Mouse (Mus musculus): ENCODE measurements around the gene Adprhl1. TPM values are rescaled to one million over a fixed set of nuclear protein-coding genes. Genes with fewer than 3 reads are reported as not detected.

The Adprhl1 gene
- polyA plus RNA-seq, 1 experiment = 17.8 TPM

GRCm38 (mm10) chr8:13276941-13277447 lies 23.0 kb upstream of the Adprhl1 start:
- TF ChIP-seq MYOG (IDR thresholded peaks at IDR 0.05; ENCODE audit: control insufficient read depth in 1 of 3, insufficient read depth in 1 of 3, insufficient read length in 2 of 3, low read depth in 2 of 3) = no peak
- TF ChIP-seq MYOD1 (IDR thresholded peaks at IDR 0.05; ENCODE audit: control insufficient read depth in 1 of 3, insufficient read length in 2 of 3, low read depth in 2 of 3) = no peak
- TF ChIP-seq REST (IDR thresholded peaks at IDR 0.05; ENCODE audit: insufficient read depth, insufficient read length) = no peak
- TF ChIP-seq USF1 (IDR thresholded peaks at IDR 0.05; ENCODE audit: low read depth) = no peak
- no peak for TF ChIP-seq CEBPB (IDR thresholded peaks at IDR 0.05; ENCODE audit: insufficient read depth, poor library complexity, severe bottlenecking)
- TF ChIP-seq TCF3 (IDR thresholded peaks at IDR 0.05; ENCODE audit: insufficient read length, low read depth) = no peak
- no peak for TF ChIP-seq SRF (IDR thresholded peaks at IDR 0.05; ENCODE audit: control insufficient read depth, insufficient read length, low read depth)
- TF ChIP-seq TCF12 (IDR thresholded peaks at IDR 0.05; ENCODE audit: insufficient read depth, poor library complexity, severe bottlenecking) = no peak
- TF ChIP-seq MAX (IDR thresholded peaks at IDR 0.05; ENCODE audit: low read depth) = no peak
- no peak for TF ChIP-seq POLR2A (IDR thresholded peaks at IDR 0.05; ENCODE audit: insufficient read length, low read depth)
- TF ChIP-seq E2F4 (IDR thresholded peaks at IDR 0.05; ENCODE audit: insufficient read depth) = no peak
- TF ChIP-seq POLR2AphosphoS2 (IDR thresholded peaks at IDR 0.05; ENCODE audit: insufficient read length, low read depth) = no peak
- H3K4me2 ChIP-seq (ENCODE audit: low read depth) = no peak overlapping the region
- H3K79me2 ChIP-seq (ENCODE audit: control insufficient read depth, insufficient read depth) = no peaks in the 10 kb centered on the region
- no peak overlapping the region for H3ac ChIP-seq (ENCODE audit: control insufficient read depth, insufficient read length)
- H3K4me3 ChIP-seq = no peak overlapping the region
- H3K27me3 ChIP-seq (ENCODE audit: control insufficient read depth, insufficient read depth, insufficient read length) = no peaks in the 10 kb centered on the region
- H3K36me3 ChIP-seq (ENCODE audit: control insufficient read depth, insufficient read depth) = peaks cover 11% of the 10 kb centered on the region

- Histone ChIP-seq H3K4me3 (no peak overlapping the region), H3K36me3 (ENCODE audit: control insufficient read depth, insufficient read depth) (peaks cover 21% of the 10 kb centered on the region), H3K79me2 (ENCODE audit: control insufficient read depth, insufficient read depth) (no peaks in the 10 kb centered on the region), H3ac (ENCODE audit: control insufficient read depth, insufficient read length) (no peak overlapping the region), H3K4me2 (ENCODE audit: low read depth) (no peak overlapping the region), H3K27me3 (ENCODE audit: control insufficient read depth, insufficient read depth, insufficient read length) (no peaks in the 10 kb centered on the region)
- TF ChIP-seq TCF12 (IDR thresholded peaks at IDR 0.05; ENCODE audit: insufficient read depth, poor library complexity, severe bottlenecking) (no peak), POLR2A (IDR thresholded peaks at IDR 0.05; ENCODE audit: insufficient read length, low read depth) (no peak), MYOD1 (IDR thresholded peaks at IDR 0.05; ENCODE audit: control insufficient read depth in 1 of 3, insufficient read length in 2 of 3, low read depth in 2 of 3) (no peak), E2F4 (IDR thresholded peaks at IDR 0.05; ENCODE audit: insufficient read depth) (no peak), TCF3 (IDR thresholded peaks at IDR 0.05; ENCODE audit: insufficient read length, low read depth) (no peak), POLR2AphosphoS2 (IDR thresholded peaks at IDR 0.05; ENCODE audit: insufficient read length, low read depth) (no peak), CEBPB (IDR thresholded peaks at IDR 0.05; ENCODE audit: insufficient read depth, poor library complexity, severe bottlenecking) (no peak), MAX (IDR thresholded peaks at IDR 0.05; ENCODE audit: low read depth) (no peak), SRF (IDR thresholded peaks at IDR 0.05; ENCODE audit: control insufficient read depth, insufficient read length, low read depth) (no peak), USF1 (IDR thresholded peaks at IDR 0.05; ENCODE audit: low read depth) (no peak), REST (IDR thresholded peaks at IDR 0.05; ENCODE audit: insufficient read depth, insufficient read length) (no peak), MYOG (IDR thresholded peaks at IDR 0.05; ENCODE audit: control insufficient read depth in 1 of 3, insufficient read depth in 1 of 3, insufficient read length in 2 of 3, low read depth in 2 of 3) (no peak)
Measured at GRCm38 (mm10) chr8:13272834-13273233, 18.9 kb upstream of the Adprhl1 start.

GRCm38 (mm10) chr8:13267566-13267965 lies 13.6 kb upstream of the Adprhl1 start:
- H3K4me3 ChIP-seq = no peak overlapping the region
- no peak overlapping the region for H3ac ChIP-seq (ENCODE audit: control insufficient read depth, insufficient read length)
- peaks cover 15% of the 10 kb centered on the region for H3K36me3 ChIP-seq (ENCODE audit: control insufficient read depth, insufficient read depth)
- H3K79me2 ChIP-seq (ENCODE audit: control insufficient read depth, insufficient read depth) = no peaks in the 10 kb centered on the region
- no peaks in the 10 kb centered on the region for H3K27me3 ChIP-seq (ENCODE audit: control insufficient read depth, insufficient read depth, insufficient read length)
- H3K4me2 ChIP-seq (ENCODE audit: low read depth) = no peak overlapping the region
- TF ChIP-seq TCF12 (IDR thresholded peaks at IDR 0.05; ENCODE audit: insufficient read depth, poor library complexity, severe bottlenecking) (no peak), CEBPB (IDR thresholded peaks at IDR 0.05; ENCODE audit: insufficient read depth, poor library complexity, severe bottlenecking) (no peak), USF1 (IDR thresholded peaks at IDR 0.05; ENCODE audit: low read depth) (no peak), MYOD1 (IDR thresholded peaks at IDR 0.05; ENCODE audit: control insufficient read depth in 1 of 3, insufficient read length in 2 of 3, low read depth in 2 of 3) (no peak)

GRCm38 (mm10) chr8:13263376-13263775 lies 9.4 kb upstream of the Adprhl1 start:
- H3K79me2 ChIP-seq (ENCODE audit: control insufficient read depth, insufficient read depth) = no peaks in the 10 kb centered on the region
- H3K4me2 ChIP-seq (ENCODE audit: low read depth) = no peak overlapping the region
- H3ac ChIP-seq (ENCODE audit: control insufficient read depth, insufficient read length) = no peak overlapping the region
- TF ChIP-seq REST (IDR thresholded peaks at IDR 0.05; ENCODE audit: insufficient read depth, insufficient read length) (no peak), MYOD1 (IDR thresholded peaks at IDR 0.05; ENCODE audit: control insufficient read depth in 1 of 3, insufficient read length in 2 of 3, low read depth in 2 of 3) (no peak), MYOG (IDR thresholded peaks at IDR 0.05; ENCODE audit: control insufficient read depth in 1 of 3, insufficient read depth in 1 of 3, insufficient read length in 2 of 3, low read depth in 2 of 3) (no peak), E2F4 (IDR thresholded peaks at IDR 0.05; ENCODE audit: insufficient read depth) (no peak), CEBPB (IDR thresholded peaks at IDR 0.05; ENCODE audit: insufficient read depth, poor library complexity, severe bottlenecking) (no peak), TCF3 (IDR thresholded peaks at IDR 0.05; ENCODE audit: insufficient read length, low read depth) (no peak), SRF (IDR thresholded peaks at IDR 0.05; ENCODE audit: control insufficient read depth, insufficient read length, low read depth) (no peak), POLR2A (IDR thresholded peaks at IDR 0.05; ENCODE audit: insufficient read length, low read depth) (no peak), POLR2AphosphoS2 (IDR thresholded peaks at IDR 0.05; ENCODE audit: insufficient read length, low read depth) (no peak), USF1 (IDR thresholded peaks at IDR 0.05; ENCODE audit: low read depth) (no peak), TCF12 (IDR thresholded peaks at IDR 0.05; ENCODE audit: insufficient read depth, poor library complexity, severe bottlenecking) (no peak), MAX (IDR thresholded peaks at IDR 0.05; ENCODE audit: low read depth) (no peak)
- no peak overlapping the region for H3K4me3 ChIP-seq
- H3K27me3 ChIP-seq (ENCODE audit: control insufficient read depth, insufficient read depth, insufficient read length) = no peaks in the 10 kb centered on the region
- H3K36me3 ChIP-seq (ENCODE audit: control insufficient read depth, insufficient read depth) = peaks cover under 1% of the 10 kb centered on the region
